8 mouse cellular contexts compared by ENCODE assay signal in the genomic region with DNA sequence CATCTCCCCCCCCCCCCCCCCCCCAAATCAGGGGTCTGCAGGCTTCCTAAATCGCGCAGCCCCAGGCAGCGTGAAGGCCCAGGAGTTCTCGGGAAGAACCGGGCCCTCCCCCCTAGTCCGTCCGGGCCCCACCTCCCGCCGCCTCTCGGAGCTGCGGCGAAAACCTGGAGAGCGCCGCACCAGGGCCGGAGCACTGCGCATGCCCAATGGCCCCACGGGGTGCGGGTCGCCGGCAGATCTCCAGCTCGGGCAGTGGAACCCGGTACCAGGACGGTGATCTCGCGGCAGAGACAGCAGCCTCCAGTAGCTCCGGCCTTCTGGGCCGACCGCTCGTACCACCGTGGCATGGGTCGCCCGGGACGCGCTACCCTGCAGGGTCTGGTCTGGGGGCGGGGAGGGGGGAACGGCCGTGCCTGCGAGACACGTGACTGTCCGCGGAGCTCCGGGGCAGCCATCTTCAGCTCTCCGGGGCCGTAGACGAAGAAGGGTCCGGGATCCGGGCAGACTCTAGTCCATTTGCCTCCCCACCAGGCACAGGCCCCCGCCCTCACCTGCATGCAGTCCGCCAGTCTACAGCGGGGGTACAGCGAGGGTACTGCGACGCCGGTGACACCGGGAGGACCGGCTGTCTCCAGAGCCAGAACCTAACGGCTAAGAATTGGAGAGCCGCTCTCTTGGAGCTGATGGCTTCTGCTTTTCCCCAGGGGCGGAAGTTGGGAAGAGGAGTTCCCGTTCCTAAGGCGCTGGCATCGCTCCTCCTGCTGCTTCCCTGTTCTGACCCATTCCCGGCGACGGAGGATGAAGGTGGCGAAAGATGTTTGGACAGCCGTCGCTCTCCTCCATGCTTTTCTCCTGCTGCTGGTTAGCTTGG. TPM values are rescaled to one million over a fixed set of nuclear protein-coding genes. Genes with fewer than 3 reads are reported as not detected.
DNase-seq lines count a peak whose midpoint lies in the region.

A gene (minus strand): TSS at position 714 of the 871 bp plus-strand sequence.

- H3K27me3 ChIP-seq in megakaryocyte, embryonic 14.5 days (replicated peaks), result no peaks in the 10 kb centered on the region

- peaks cover 61% of the 10 kb centered on the region for H3K4me1 ChIP-seq in megakaryocyte, embryonic 14.5 days

- H3K36me3 ChIP-seq in megakaryocyte, embryonic 14.5 days (replicated peaks; ENCODE audit: low read length), result peaks cover 5% of the 10 kb centered on the region

- H3K9me3 ChIP-seq in megakaryocyte, embryonic 14.5 days, result no peaks in the 10 kb centered on the region; the same call in 1 of the 2 replicates

- H3K4me3 ChIP-seq in megakaryocyte, embryonic 14.5 days (replicated peaks), result peak within 1 kb of the TSS; percentile 97

- peak; percentile 95 to 97 for DNase-seq in adrenal gland, adult (ENCODE audit: inconsistent age in 2 of 2, low spot score in 1 of 2)
- DNase-seq in embryo, embryonic 10 days (ENCODE audit: low spot score), result peak; percentile 93
- peak; percentile 97 for DNase-seq in gastrocnemius, postnatal 10 days
- DNase-seq in hindlimb bud, embryonic 11.5 days (ENCODE audit: extremely low spot score, low read depth, low spot score), result peak; percentile 50
- DNase-seq in left cerebral cortex, adult 9 months (ENCODE audit: low spot score in 2 of 2), result peak; percentile 67 to 89
- DNase-seq in right cerebral cortex, postnatal 10 days (ENCODE audit: low spot score in 2 of 2), result peak; percentile 94 to 95
- DNase-seq in urinary bladder, postnatal 14 days (ENCODE audit: low spot score), result peak; percentile 92

RNA-seq across cellular contexts. Expression of the gene that starts here (rescaled TPM):
- total RNA-seq in gastrocnemius, postnatal 10 days (2021), result 10 to 100 TPM; 51.0 to 52.7 TPM
- polyA plus RNA-seq in megakaryocyte, embryonic 14.5 days (2012; ENCODE audit: insufficient read depth, low replicate concordance), result 6.8 and 10.8 TPM in 2 replicates

Comparison
In these comparisons a context has a peak if more than half of its experiments do, and no peak if none do; other contexts are left out.
1. Peak in every context shown above with its lines: DNase-seq and H3K4me3 ChIP-seq.